Mouse (Mus musculus) hindbrain, embryonic 12.5 days (tissue): ENCODE data around the gene 2410004B18Rik. TPM values are rescaled to one million over a fixed set of nuclear protein-coding genes. Genes with fewer than 3 reads are reported as not detected.
A peak's percentile ranks its signal among the peaks of the same experiment; 100 is the strongest.
"Not testable (repeated sequence)": the region's sequence is repeated elsewhere in the genome, so short reads cannot be mapped to it uniquely, and the experiment has no call there.

Source experiments
- ATAC-seq: fragments of 200-750 bp; cut with Nextera tagmentation; 2 replicates; pipeline ENCODE4 v1.8.0; 2017; ENCODE audit warnings: moderate TSS enrichment; ENCODE audit not compliant: low FRiP score
- H3K27ac ChIP-seq: fragments of 300-500 bp; sonication (generic); 2 replicates; pipeline ENCODE4 v1.5.1; 2016; ENCODE audit warnings: mild to moderate bottlenecking
- H3K27me3 ChIP-seq: fragments of 300-500 bp; sonication (generic); 2 replicates; pipeline ENCODE4 v1.6.1; 2016; ENCODE audit warnings: mild to moderate bottlenecking
- H3K36me3 ChIP-seq: fragments of 300-500 bp; sonication (generic); 2 replicates; pipeline ENCODE4 v1.6.1; 2016; ENCODE audit warnings: mild to moderate bottlenecking
- H3K4me1 ChIP-seq: fragments of 300-500 bp; sonication (generic); 2 replicates; pipeline ENCODE4 v1.6.1; 2016
- H3K4me2 ChIP-seq: fragments of 300-500 bp; sonication (generic); replicated peaks from 2 replicates; pipeline ENCODE4 v1.6.1; 2016; ENCODE audit warnings: mild to moderate bottlenecking
- H3K4me3 ChIP-seq: fragments of 300-500 bp; sonication (generic); 2 replicates; pipeline ENCODE4 v1.5.1; 2016; ENCODE audit warnings: mild to moderate bottlenecking
- H3K9ac ChIP-seq: fragments of 300-500 bp; sonication (generic); 2 replicates; pipeline ENCODE4 v1.6.1; 2016; ENCODE audit warnings: mild to moderate bottlenecking, moderate library complexity
- H3K9me3 ChIP-seq: fragments of 300-500 bp; sonication (generic); replicated peaks from 2 replicates; pipeline ENCODE4 v1.6.1; 2016; ENCODE audit warnings: mild to moderate bottlenecking
- WGBS: fragments of 180-500 bp; shearing (Covaris S2); methylation state at CpG from one replicate; pipeline ENCODE4 v1.1.7; 2016; 5-methylcytosine and 5-hydroxymethylcytosine counted together
- polyA plus RNA-seq: library from polyadenylated mRNA; unstranded; fragments of >200 nt; fragmentation: Nextera tagmentation; extraction: Ambion mirVana; gene quantifications from 2 replicates; pipeline ENCODE4 v1.2.1, GENCODE M21; 2016

2410004B18Rik gene
- polyA plus RNA-seq, 1 experiment from 2014 or later: 61.4 TPM

DNA sequence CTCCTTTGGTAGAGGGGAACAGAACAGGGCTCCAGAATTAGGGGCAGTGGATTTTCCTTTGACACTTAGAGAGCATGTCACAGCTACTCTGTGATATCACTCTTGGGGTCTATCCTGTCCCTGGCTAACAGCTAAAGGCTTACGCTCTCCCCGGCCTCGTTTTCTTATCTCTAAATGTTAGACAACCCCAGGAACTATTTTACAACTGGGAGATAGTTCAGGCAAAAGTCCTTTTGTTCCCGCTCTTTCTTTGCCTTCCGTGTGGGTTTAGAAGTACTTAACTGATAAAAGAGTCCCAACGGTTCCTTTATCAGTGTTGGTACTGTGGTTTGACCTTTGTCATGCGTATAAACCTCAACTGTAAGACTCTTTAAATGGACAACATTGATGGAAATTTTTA, 15.1 kb downstream of the 2410004B18Rik start:
- WGBS: 89% methylated on average over 7 of the region's 7 CpGs
- no peak for ATAC-seq

DNA sequence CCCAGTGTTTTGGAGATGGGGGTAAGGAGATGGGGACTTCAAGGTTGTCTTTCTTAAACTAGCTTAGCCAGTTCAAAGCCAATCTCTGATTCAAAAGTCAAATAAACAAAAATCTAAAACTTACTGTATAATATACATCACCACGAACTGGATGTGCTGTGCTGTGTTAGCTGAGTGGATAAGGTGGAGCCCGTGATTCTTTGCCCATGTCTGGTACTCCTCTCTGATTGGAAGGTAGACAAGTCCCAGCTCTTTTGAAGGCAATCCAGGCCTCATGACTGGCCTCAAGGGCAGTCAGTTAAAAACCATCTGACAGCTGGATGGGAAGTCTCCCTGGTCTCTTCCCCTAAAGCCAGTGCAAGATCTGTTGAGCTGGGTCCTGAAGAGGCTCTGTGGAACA, 15.6 kb downstream of the 2410004B18Rik start:
- Histone ChIP-seq H3K27me3 (peaks cover 2% of the 10 kb centered on the region; the same call in 1 of the 2 replicates), H3K27ac (no peak overlapping the region), H3K9me3 (no peaks in the 10 kb centered on the region; the same call in 1 of the 2 replicates), H3K4me1 (peaks cover 7% of the 10 kb centered on the region; the same call in 1 of the 2 replicates), H3K4me2 (no peak overlapping the region), H3K36me3 (no peaks in the 10 kb centered on the region), H3K4me3 (no peak overlapping the region), H3K9ac (no peak overlapping the region)
- no peak for ATAC-seq
- 92% methylated on average over 2 of the region's 2 CpGs for whole genome bisulfite sequencing

More for the DNA sequence above, 15.1 kb downstream of the 2410004B18Rik start:
- peaks cover 7% of the 10 kb centered on the region; the same call in 1 of the 2 replicates for H3K4me1 ChIP-seq
- no peaks in the 10 kb centered on the region; the same call in 1 of the 2 replicates for H3K9me3 ChIP-seq
- H3K27me3 ChIP-seq: peaks cover 2% of the 10 kb centered on the region; the same call in 1 of the 2 replicates
- no peak overlapping the region for H3K27ac ChIP-seq
- no peak overlapping the region for H3K9ac ChIP-seq
- H3K4me3 ChIP-seq: no peak overlapping the region
- no peaks in the 10 kb centered on the region for H3K36me3 ChIP-seq
- no peak overlapping the region for H3K4me2 ChIP-seq

DNA sequence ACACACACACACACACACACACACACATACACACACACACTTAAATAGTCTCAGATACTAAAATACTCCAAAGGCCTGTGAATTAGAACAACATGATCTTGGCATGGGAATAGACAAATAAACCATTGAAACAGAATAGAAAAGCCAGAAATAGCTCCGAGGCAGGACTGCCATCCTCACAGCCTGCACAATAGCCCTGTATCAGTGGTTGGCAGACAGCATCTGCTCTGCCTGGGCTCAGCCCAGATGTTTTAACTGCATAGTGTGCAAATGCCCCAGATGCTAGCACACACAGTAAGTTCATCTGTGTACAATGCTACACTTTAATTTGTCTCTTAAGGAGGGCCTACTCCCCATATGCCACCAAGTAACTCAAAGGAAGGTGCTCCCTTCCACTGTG, 22.0 kb downstream of the 2410004B18Rik start:
- H3K4me2 ChIP-seq: no peak overlapping the region
- no peaks in the 10 kb centered on the region for H3K36me3 ChIP-seq
- 81% methylated on average over 1 of the region's 1 CpGs for WGBS
- no peak overlapping the region for H3K4me3 ChIP-seq
- H3K27ac ChIP-seq: no peak overlapping the region
- no peak for ATAC-seq
- peaks cover 32% of the 10 kb centered on the region for H3K27me3 ChIP-seq
- H3K4me1 ChIP-seq: peaks cover 17% of the 10 kb centered on the region
- no peak overlapping the region for H3K9ac ChIP-seq
- no peaks in the 10 kb centered on the region; the same call in 1 of the 2 replicates for H3K9me3 ChIP-seq

DNA sequence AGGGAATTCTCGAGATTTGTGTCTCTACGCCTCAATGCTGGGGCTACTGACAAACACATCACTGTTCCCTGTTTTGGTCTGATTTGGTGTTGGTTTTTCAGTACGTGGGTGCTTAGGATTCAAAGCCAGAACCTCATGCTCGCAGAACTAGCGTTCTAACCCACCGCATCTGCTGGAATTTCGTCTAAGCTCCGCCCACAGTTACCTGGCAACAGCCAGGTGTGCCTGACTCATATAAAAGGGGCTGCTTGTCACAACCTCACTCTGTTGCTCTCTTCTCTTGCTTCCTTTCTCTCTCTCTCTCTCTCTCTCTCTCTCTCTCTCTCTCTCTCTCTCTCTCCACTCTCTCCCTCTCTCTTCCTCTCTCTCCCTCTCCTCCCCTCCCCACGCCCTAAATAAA, 24.6 kb downstream of the 2410004B18Rik start:
- H3K36me3 ChIP-seq: no peaks in the 10 kb centered on the region
- no peak overlapping the region for H3K9ac ChIP-seq
- H3K9me3 ChIP-seq: no peaks in the 10 kb centered on the region; the same call in 1 of the 2 replicates
- peaks cover 38% of the 10 kb centered on the region for H3K27me3 ChIP-seq
- no peak for ATAC-seq
- H3K4me1 ChIP-seq: peaks cover 20% of the 10 kb centered on the region
- no peak overlapping the region for H3K27ac ChIP-seq
- WGBS: 24% methylated on average over 9 of the region's 9 CpGs
- no peak overlapping the region for H3K4me3 ChIP-seq
- no peak overlapping the region for H3K4me2 ChIP-seq

DNA sequence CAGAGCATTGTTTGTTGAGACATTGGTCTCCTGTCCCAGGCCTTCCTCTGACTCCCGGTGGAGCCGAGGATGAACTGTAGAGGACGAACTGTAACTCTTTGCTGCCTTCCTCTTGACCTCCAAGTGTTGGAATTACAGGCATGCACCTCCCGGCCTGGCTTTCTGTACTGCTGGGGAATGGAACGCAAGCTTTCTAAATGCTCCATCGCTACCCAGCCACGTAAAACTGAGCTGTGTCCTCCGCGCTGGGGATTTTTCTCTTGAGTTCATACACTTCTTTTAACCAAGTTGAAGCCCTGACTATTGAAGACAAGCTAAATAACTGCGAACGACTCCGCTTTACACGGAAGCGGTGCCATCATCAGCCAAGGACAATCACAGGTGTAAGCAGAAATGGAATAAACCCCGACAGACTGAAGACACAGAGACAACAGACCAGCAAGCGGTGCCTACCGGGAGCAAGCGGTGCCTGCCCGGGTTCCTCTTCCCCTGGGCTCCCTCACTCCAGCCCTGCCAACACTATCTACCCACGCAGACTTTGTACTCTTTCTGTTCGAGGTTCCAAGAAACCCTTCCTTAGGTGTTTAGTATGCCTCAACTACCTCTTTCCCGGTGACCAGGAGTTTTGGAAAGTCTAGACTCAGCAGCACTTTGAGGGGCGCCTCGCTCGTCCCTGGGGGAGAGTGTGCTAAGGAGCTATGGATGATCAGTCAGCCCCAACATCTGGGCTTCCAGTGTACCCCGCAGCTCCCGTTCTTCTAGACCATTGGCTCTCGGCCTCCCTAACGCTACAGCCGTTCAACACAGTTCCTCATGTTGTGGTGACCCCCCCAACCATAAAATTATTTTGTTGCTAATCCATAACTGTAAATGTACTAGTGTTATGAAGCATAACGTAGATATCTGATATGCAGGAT, 25.5 kb downstream of the 2410004B18Rik start:
- Histone ChIP-seq H3K4me3 (peak overlapping the region; percentile 14), H3K9me3 (no peaks in the 10 kb centered on the region), H3K27ac (no peak overlapping the region), H3K36me3 (no peaks in the 10 kb centered on the region), H3K4me1 (peaks cover 20% of the 10 kb centered on the region), H3K27me3 (peaks cover 38% of the 10 kb centered on the region), H3K4me2 (peak overlapping the region; percentile 35), H3K9ac (no peak overlapping the region)
- 15% methylated on average over 31 of the region's 31 CpGs for WGBS
- ATAC-seq: peak; percentile 32; the same call in 1 of the 2 replicates

DNA sequence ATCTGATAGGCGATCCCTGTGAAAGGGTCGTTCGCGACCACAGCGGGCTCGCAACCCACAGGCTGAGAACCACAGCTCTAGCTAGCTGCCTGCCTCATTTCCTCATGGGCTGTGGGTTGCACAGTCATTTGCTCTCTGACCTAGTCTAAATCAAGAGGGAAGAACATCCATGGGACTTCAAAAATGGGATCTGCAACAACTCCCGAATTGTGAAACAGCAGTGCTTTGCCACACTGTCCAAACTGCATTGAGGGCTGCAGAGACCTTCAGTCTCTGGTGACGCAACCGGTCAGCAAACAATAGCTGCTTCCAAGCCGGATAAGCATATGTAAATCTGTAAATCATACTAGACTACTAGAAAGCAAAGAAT, 26.2 kb downstream of the 2410004B18Rik start:
- H3K9me3 ChIP-seq: no peaks in the 10 kb centered on the region
- peaks cover 20% of the 10 kb centered on the region for H3K4me1 ChIP-seq
- peak overlapping the region; percentile 35 for H3K4me2 ChIP-seq
- peaks cover 38% of the 10 kb centered on the region for H3K27me3 ChIP-seq
- H3K36me3 ChIP-seq: no peaks in the 10 kb centered on the region
- peak overlapping the region; percentile 14; the same call in 1 of the 2 replicates for H3K4me3 ChIP-seq
- ATAC-seq: peak; percentile 72
- H3K27ac ChIP-seq: no peak overlapping the region
- WGBS: 14% methylated on average over 10 of the region's 10 CpGs
- H3K9ac ChIP-seq: no peak overlapping the region

DNA sequence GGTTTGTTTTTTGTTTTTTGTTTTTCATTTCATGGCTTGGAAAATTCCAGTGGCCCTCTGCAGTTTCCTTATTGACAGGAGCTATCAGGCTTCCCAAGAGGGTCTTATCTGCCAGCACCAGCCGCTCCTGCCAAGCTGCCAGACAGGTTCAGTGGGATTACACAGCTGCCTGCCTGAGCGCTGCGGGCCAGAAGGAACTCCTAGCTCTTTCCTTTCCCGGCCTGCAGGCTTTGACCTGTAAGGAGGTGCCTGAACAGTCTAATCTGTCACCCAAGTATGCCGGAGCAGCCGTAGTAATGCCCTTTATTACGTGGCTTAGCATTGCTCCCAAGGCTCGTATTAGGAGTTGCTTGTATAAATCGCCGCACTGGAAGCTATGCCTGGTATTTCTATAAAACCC, 26.7 kb downstream of the 2410004B18Rik start:
- no peak overlapping the region for H3K27ac ChIP-seq
- 0 out of 2 replicates have a peak overlapping the region, but pooled peaks have one; percentile 14 for H3K4me3 ChIP-seq
- peak; percentile 72 for ATAC-seq
- peak overlapping the region; percentile 35 for H3K4me2 ChIP-seq
- H3K4me1 ChIP-seq: peaks cover 20% of the 10 kb centered on the region
- H3K9ac ChIP-seq: no peak overlapping the region
- H3K36me3 ChIP-seq: no peaks in the 10 kb centered on the region
- WGBS: 16% methylated on average over 10 of the region's 10 CpGs
- H3K27me3 ChIP-seq: peaks cover 38% of the 10 kb centered on the region
- no peaks in the 10 kb centered on the region for H3K9me3 ChIP-seq

DNA sequence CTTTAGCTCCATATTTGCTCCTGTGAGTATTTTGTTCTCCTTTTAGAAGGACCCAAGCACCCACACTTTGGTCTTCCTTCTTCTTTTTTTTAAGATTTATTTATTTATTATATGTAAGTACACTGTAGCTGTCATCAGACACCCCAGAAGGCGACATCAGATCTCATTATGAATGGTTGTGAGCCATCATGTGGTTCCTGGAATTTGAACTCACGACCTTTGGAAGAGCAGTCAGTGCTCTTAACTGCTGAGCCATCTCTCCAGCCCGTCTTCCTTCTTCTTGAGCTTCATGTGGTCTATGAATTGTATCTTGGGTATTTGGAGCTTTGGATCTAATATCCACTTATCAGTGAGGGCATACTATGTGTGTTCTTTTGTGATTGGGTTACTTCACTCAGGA, 27.8 kb downstream of the 2410004B18Rik start:
- WGBS: 83% methylated on average over 3 of the region's 3 CpGs
- Histone ChIP-seq H3K27me3 (peaks cover 38% of the 10 kb centered on the region), H3K4me1 (peaks cover 20% of the 10 kb centered on the region)
- H3K27ac ChIP-seq, H3K4me3 ChIP-seq, ATAC-seq, H3K4me2 ChIP-seq, H3K9ac ChIP-seq, H3K9me3 ChIP-seq, H3K36me3 ChIP-seq: not testable (repeated sequence)

DNA sequence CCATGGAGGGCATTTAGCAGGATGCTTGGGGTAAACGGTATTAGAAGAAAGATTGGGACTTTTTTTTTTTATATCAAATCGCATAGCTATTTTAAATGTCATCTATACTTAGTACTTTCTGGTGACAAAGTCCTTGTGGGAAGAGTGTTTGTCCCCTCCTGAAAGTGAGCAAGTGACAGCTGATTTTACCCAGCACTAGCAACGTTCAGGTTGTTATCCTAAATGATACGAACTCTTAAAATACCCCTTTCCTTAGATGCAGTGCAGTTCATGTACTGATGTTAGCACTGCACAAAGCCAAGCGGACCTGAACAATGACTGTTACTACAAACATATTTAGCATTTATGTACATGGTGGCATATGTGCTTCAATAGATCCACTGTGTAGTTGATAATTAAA, 29.0 kb downstream of the 2410004B18Rik start:
- no peak for ATAC-seq
- no peak overlapping the region for H3K4me2 ChIP-seq
- peaks cover 20% of the 10 kb centered on the region for H3K4me1 ChIP-seq
- no peaks in the 10 kb centered on the region for H3K9me3 ChIP-seq
- no peaks in the 10 kb centered on the region for H3K36me3 ChIP-seq
- H3K27me3 ChIP-seq: peaks cover 34% of the 10 kb centered on the region
- WGBS: 93% methylated on average over 5 of the region's 5 CpGs
- H3K9ac ChIP-seq: no peak overlapping the region
- H3K27ac ChIP-seq: no peak overlapping the region
- H3K4me3 ChIP-seq: no peak overlapping the region

DNA sequence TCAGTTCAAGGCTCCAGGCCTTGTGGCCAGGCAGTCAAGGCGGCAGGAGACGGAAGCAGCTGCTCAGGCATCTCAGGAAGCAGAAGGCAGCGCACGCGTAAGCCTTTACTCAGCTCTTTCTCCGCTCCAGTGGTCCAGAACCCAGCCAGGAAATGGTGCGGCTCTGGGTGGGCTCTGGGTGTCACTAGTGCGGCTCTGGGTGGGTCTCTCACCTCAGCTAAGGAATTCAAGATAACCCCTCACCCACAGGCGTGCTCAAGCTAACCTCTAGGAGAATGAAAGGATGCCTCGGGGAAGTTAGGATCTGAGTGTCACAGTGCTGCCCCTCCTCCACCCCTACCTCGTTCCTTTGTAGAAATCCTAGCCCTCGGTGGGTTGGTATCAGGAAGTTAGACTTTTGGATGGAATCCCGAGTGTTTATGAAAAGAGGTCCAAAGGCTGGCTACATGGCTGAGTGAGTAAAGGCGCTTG, 31.3 kb downstream of the 2410004B18Rik start:
- peaks cover 12% of the 10 kb centered on the region for H3K27me3 ChIP-seq
- H3K36me3 ChIP-seq: no peaks in the 10 kb centered on the region
- peaks cover 8% of the 10 kb centered on the region for H3K4me1 ChIP-seq
- H3K4me3 ChIP-seq: no peak overlapping the region
- no peak overlapping the region for H3K27ac ChIP-seq
- no peak; the same call in 1 of the 2 replicates for ATAC-seq
- H3K4me2 ChIP-seq: no peak overlapping the region
- H3K9me3 ChIP-seq: peaks cover 3% of the 10 kb centered on the region
- H3K9ac ChIP-seq: no peak overlapping the region
- 49% methylated on average over 14 of the region's 14 CpGs for WGBS

DNA sequence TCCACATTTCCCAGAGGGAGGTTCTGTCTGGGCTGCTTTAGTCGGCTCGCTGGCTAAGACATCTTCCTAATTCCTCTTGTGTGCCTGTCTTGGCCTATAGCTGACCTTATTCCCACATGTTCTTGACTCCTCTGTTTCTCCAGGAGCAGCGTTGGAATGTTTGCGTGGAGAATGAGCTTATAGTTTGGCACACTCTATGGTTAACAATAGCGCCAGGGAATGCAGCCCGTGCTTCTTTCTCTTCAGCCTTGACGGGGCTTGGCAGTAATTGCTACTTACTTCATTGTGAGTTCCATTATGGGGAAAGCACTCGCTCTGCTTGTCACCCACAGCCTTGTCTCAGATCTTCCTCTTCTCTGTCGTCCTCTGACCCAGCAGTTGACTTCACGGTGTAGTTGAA, 33.7 kb downstream of the 2410004B18Rik start:
- H3K27me3 ChIP-seq: no peaks in the 10 kb centered on the region
- no peaks in the 10 kb centered on the region for H3K36me3 ChIP-seq
- H3K27ac ChIP-seq: no peak overlapping the region
- WGBS: 56% methylated on average over 10 of the region's 10 CpGs
- H3K4me3 ChIP-seq: no peak overlapping the region
- no peaks in the 10 kb centered on the region for H3K4me1 ChIP-seq
- H3K4me2 ChIP-seq: no peak overlapping the region
- peaks cover 11% of the 10 kb centered on the region for H3K9me3 ChIP-seq
- H3K9ac ChIP-seq: no peak overlapping the region
- no peak for ATAC-seq

DNA sequence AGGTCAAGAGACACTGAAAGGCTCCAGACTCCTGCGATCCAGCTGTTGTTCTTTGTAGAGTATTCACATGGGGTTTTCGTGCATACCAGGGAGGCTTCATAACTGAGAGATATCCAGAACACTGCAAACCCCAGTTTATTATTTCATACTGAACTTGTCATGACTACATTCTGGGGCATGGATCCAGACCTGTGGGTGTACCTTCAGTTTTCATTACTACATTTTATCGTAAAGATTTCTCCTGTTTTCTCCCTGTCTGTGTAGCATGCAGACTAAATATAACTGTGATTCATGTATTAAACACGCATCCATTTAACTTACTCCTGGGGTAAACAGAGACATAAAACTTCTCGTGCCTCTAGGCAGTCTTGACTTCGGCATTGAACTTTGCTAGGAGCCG, 37.2 kb downstream of the 2410004B18Rik start:
- Histone ChIP-seq H3K27ac (no peak overlapping the region), H3K9me3 (peaks cover 11% of the 10 kb centered on the region), H3K27me3 (no peaks in the 10 kb centered on the region), H3K4me3 (no peak overlapping the region), H3K36me3 (no peaks in the 10 kb centered on the region), H3K4me1 (no peaks in the 10 kb centered on the region), H3K9ac (no peak overlapping the region), H3K4me2 (no peak overlapping the region)
- no peak for ATAC-seq
- WGBS: 90% methylated on average over 7 of the region's 7 CpGs
